11 mouse cellular contexts compared by ENCODE assay signal in the genomic region with DNA sequence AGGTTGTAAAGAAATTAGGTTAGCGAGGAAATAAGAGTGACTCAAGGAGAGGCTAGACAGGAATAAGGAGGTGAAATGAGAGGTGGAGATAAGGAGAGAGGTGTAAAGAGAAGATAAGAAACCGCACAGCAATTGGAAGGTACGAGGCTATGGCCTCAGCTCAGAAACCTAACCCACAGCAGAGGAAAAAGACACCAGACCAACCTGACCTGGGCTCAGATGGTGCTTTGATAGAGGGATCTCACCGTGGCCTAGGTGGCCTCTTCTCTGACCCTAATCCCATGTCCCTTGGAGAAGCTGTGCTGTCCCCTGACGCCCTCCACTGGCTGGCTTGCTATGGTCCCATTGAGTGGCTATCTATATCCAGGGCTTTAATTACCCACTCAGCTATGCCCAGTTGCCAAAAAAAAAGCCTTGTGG. TPM values are rescaled to one million over a fixed set of nuclear protein-coding genes. Genes with fewer than 3 reads are reported as not detected.
DNase-seq lines count a peak whose midpoint lies in the region; ATAC-seq and TF ChIP-seq lines count a peak whose summit lies in the region.
"Had no signal": no experiment of that assay in that cellular context is flagged by ENCODE, and none has a peak within 500 bp of the region (broad histone marks: within the 10 kb centered on the region; RNA-seq: fewer than 3 reads in every experiment).

No protein-coding gene starts in this region.

- no peak for TF ChIP-seq EP300 in heart, postnatal 0 days (IDR thresholded peaks at IDR 0.05; ENCODE audit: low read depth)

- TF ChIP-seq CTCF in heart, postnatal 0 days (IDR thresholded peaks at IDR 0.05; ENCODE audit: low read depth), result no peak
- no peak for TF ChIP-seq CTCF in lung, adult 2 months (IDR thresholded peaks at IDR 0.05; ENCODE audit: insufficient read depth, low read length)

- 0 out of 2 replicates have a peak overlapping the region, but pooled peaks have one; percentile 0 for H3K9ac ChIP-seq in heart, postnatal 0 days (replicated peaks; ENCODE audit: low read depth, low read length)
- no peak overlapping the region for H3K9ac ChIP-seq in lung, embryonic 16.5 days (ENCODE audit: low read length)
- H3K9ac ChIP-seq: forebrain, embryonic 15.5 days had no signal

- no peaks in the 10 kb centered on the region for H3K27me3 ChIP-seq in heart, postnatal 0 days (ENCODE audit: control insufficient read depth, insufficient read depth, low read length)
- H3K27me3 ChIP-seq in lung, embryonic 16.5 days (ENCODE audit: control insufficient read depth, insufficient read depth, low read depth, low read length), result no peaks in the 10 kb centered on the region
- H3K27me3 ChIP-seq in embryonic facial prominence, embryonic 10.5 days (replicated peaks; ENCODE audit: low read depth, poor library complexity, severe bottlenecking), result peaks cover 36% of the 10 kb centered on the region
- H3K27me3 ChIP-seq: forebrain, embryonic 15.5 days had no signal

- H3K9me3 ChIP-seq in heart, postnatal 0 days (replicated peaks; ENCODE audit: control insufficient read depth, low read length), result no peaks in the 10 kb centered on the region
- H3K9me3 ChIP-seq in lung, embryonic 16.5 days (ENCODE audit: control insufficient read depth, low read length), result no peaks in the 10 kb centered on the region
- H3K9me3 ChIP-seq in embryonic facial prominence, embryonic 10.5 days, result no peaks in the 10 kb centered on the region
- H3K9me3 ChIP-seq: forebrain, embryonic 15.5 days had no signal

- no peak overlapping the region for H3K4me3 ChIP-seq in heart, postnatal 0 days (ENCODE audit: low read depth, low read length)
- H3K4me3 ChIP-seq in lung, embryonic 16.5 days (ENCODE audit: low read length), result no peak overlapping the region
- no peak overlapping the region for H3K4me3 ChIP-seq in lung, adult 2 months (replicated peaks; ENCODE audit: extremely low read depth, low read depth, low read length)
- no peak overlapping the region; the same call in 1 of the 2 replicates for H3K4me3 ChIP-seq in embryonic facial prominence, embryonic 10.5 days
- H3K4me3 ChIP-seq: forebrain, embryonic 15.5 days had no signal

- no peak for TF ChIP-seq POLR2A in lung, adult 2 months (IDR thresholded peaks at IDR 0.05; ENCODE audit: borderline replicate concordance, extremely low read depth, low read depth, low read length)

- DNase-seq in heart, postnatal 0 days (ENCODE audit: low spot score), result no peak
- no peak for DNase-seq in heart, adult 18-20 months
- DNase-seq in lung, adult 2 months, result no peak
- DNase-seq in embryonic facial prominence, embryonic 10.5 days (ENCODE audit: low spot score), result no peak
- DNase-seq in spleen, postnatal 4 days (ENCODE audit: low spot score in 2 of 2), result no peak
- DNase-seq in spleen, postnatal 10 days (ENCODE audit: low spot score in 2 of 2), result no peak

- peak overlapping the region; percentile 78; the same call in 1 of the 2 replicates for H3K4me2 ChIP-seq in heart, postnatal 0 days (ENCODE audit: low read depth, low read length)
- H3K4me2 ChIP-seq in lung, embryonic 16.5 days (ENCODE audit: low read depth, low read length), result peak overlapping the region; percentile 18; the same call in 1 of the 2 replicates

- 54% methylated on average over 5 of the region's 5 CpGs for WGBS in heart, postnatal 0 days
- 46% methylated on average over 5 of the region's 5 CpGs for WGBS in lung, embryonic 16.5 days
- WGBS in lung, adult 2 months, result 59% methylated on average over 5 of the region's 5 CpGs
- whole genome bisulfite sequencing in embryonic facial prominence, embryonic 10.5 days, result 70% methylated on average over 5 of the region's 5 CpGs

- ATAC-seq in heart, postnatal 0 days (ENCODE audit: insufficient read depth, low read depth), result no peak
- no peak for ATAC-seq in lung, embryonic 16.5 days (ENCODE audit: low read depth)
- peak; percentile 70 for ATAC-seq in megakaryocyte progenitor cell, adult 5-6 weeks (replicated peaks; ENCODE audit: poor library complexity)
- ATAC-seq: forebrain, embryonic 15.5 days had no signal

- no peaks in the 10 kb centered on the region; the same call in 1 of the 2 replicates for H3K36me3 ChIP-seq in heart, postnatal 0 days (replicated peaks; ENCODE audit: control insufficient read depth, insufficient read depth, low read length)
- H3K36me3 ChIP-seq in lung, embryonic 16.5 days (ENCODE audit: control insufficient read depth, insufficient read depth, low read length), result no peaks in the 10 kb centered on the region
- no peaks in the 10 kb centered on the region for H3K36me3 ChIP-seq in embryonic facial prominence, embryonic 10.5 days (replicated peaks)
- H3K36me3 ChIP-seq: forebrain, embryonic 15.5 days had no signal

- H3K4me1 ChIP-seq in heart, postnatal 0 days (ENCODE audit: control insufficient read depth, insufficient read depth), result peaks cover 7% of the 10 kb centered on the region; the same call in 1 of the 2 replicates
- peaks cover 26% of the 10 kb centered on the region for H3K4me1 ChIP-seq in lung, embryonic 16.5 days (replicated peaks; ENCODE audit: control insufficient read depth, insufficient read depth, low read length)
- H3K4me1 ChIP-seq in lung, adult 2 months (ENCODE audit: control insufficient read depth, insufficient read depth, low read length), result peaks cover 8% of the 10 kb centered on the region
- peaks cover 68% of the 10 kb centered on the region for H3K4me1 ChIP-seq in embryonic facial prominence, embryonic 10.5 days

- H3K27ac ChIP-seq in heart, postnatal 0 days (ENCODE audit: low read depth), result no peak overlapping the region
- peak overlapping the region; percentile 34; the same call in 1 of the 2 replicates for H3K27ac ChIP-seq in lung, embryonic 16.5 days (ENCODE audit: low read length)
- H3K27ac ChIP-seq in embryonic facial prominence, embryonic 10.5 days (replicated peaks), result 0 out of 2 replicates have a peak overlapping the region, but pooled peaks have one; percentile 40
- H3K27ac ChIP-seq: forebrain, embryonic 15.5 days had no signal

RNA-seq across cellular contexts. Expression of a gene that starts 2.9 kb away (rescaled TPM):
- 96.0 and 138 TPM in 2 replicates for total RNA-seq in heart, postnatal 0 days (2014; rRNA removed; ENCODE audit: low replicate concordance)
- 25.8 and 28.0 TPM in 2 replicates for polyA plus RNA-seq in heart, postnatal 0 days (2015; fragmentation: Nextera tagmentation; extraction: Ambion mirVana)
- total RNA-seq in heart, adult 18-20 months (2021), result 100 to 1,000 TPM; 109 to 125 TPM
- polyA plus RNA-seq in lung, embryonic 16.5 days (2015; fragmentation: Nextera tagmentation; extraction: Ambion mirVana), result 26.4 and 28.1 TPM in 2 replicates
- 87.6 and 93.5 TPM in 2 replicates for polyA plus RNA-seq in lung, adult 2 months (2012; rRNA removed)
- 48.4 and 51.1 TPM in 2 replicates for polyA plus RNA-seq in embryonic facial prominence, embryonic 10.5 days (2016; fragmentation: Nextera tagmentation; extraction: Ambion mirVana)
- 0.64 and 1.4 TPM in 2 replicates for total RNA-seq in megakaryocyte progenitor cell, adult 5-6 weeks (2015)
- 2.7 and 5.7 TPM in 2 replicates for total RNA-seq in megakaryocyte progenitor cell, adult 5-6 weeks (2017)

RNA-seq across cellular contexts. Expression of a gene that starts 35.5 kb away (rescaled TPM):
- 71.6 and 80.1 TPM in 2 replicates for total RNA-seq in heart, postnatal 0 days (2014; rRNA removed; ENCODE audit: low replicate concordance)
- polyA plus RNA-seq in heart, postnatal 0 days (2015; fragmentation: Nextera tagmentation; extraction: Ambion mirVana), result 69.5 and 78.3 TPM in 2 replicates
- 10 to 100 TPM; 82.7 to 82.8 TPM for total RNA-seq in heart, adult 18-20 months (2021)
- 190 and 201 TPM in 2 replicates for polyA plus RNA-seq in lung, embryonic 16.5 days (2015; fragmentation: Nextera tagmentation; extraction: Ambion mirVana)
- polyA plus RNA-seq in lung, adult 2 months (2012; rRNA removed), result 26.6 and 40.8 TPM in 2 replicates
- polyA plus RNA-seq in embryonic facial prominence, embryonic 10.5 days (2016; fragmentation: Nextera tagmentation; extraction: Ambion mirVana), result 169 and 171 TPM in 2 replicates
- 169 and 181 TPM in 2 replicates for total RNA-seq in megakaryocyte progenitor cell, adult 5-6 weeks (2015)
- total RNA-seq in megakaryocyte progenitor cell, adult 5-6 weeks (2017), result 163 and 188 TPM in 2 replicates

RNA-seq across cellular contexts. Expression of a gene that starts 35.6 kb away (rescaled TPM):
- 10.0 and 41.0 TPM in 2 replicates for total RNA-seq in heart, postnatal 0 days (2014; rRNA removed; ENCODE audit: low replicate concordance)
- polyA plus RNA-seq in heart, postnatal 0 days (2015; fragmentation: Nextera tagmentation; extraction: Ambion mirVana), result 49.5 and 60.6 TPM in 2 replicates
- total RNA-seq in heart, adult 18-20 months (2021), result 10 to 100 TPM; 18.1 to 29.7 TPM
- polyA plus RNA-seq in lung, embryonic 16.5 days (2015; fragmentation: Nextera tagmentation; extraction: Ambion mirVana), result 99.1 and 112 TPM in 2 replicates
- polyA plus RNA-seq in lung, adult 2 months (2012; rRNA removed), result 38.9 and 67.5 TPM in 2 replicates
- polyA plus RNA-seq in embryonic facial prominence, embryonic 10.5 days (2016; fragmentation: Nextera tagmentation; extraction: Ambion mirVana), result 133 and 139 TPM in 2 replicates
- 33.3 and 34.0 TPM in 2 replicates for total RNA-seq in megakaryocyte progenitor cell, adult 5-6 weeks (2015)
- 25.9 and 38.9 TPM in 2 replicates for total RNA-seq in megakaryocyte progenitor cell, adult 5-6 weeks (2017)

RNA-seq across cellular contexts. Expression of a gene that starts 59.1 kb away (rescaled TPM):
- total RNA-seq in heart, postnatal 0 days (2014; rRNA removed; ENCODE audit: low replicate concordance), result not detected in 2 replicates
- polyA plus RNA-seq in heart, postnatal 0 days (2015; fragmentation: Nextera tagmentation; extraction: Ambion mirVana), result not detected in 2 replicates
- not detected for total RNA-seq in heart, adult 18-20 months (2021)
- not detected in 2 replicates for polyA plus RNA-seq in lung, embryonic 16.5 days (2015; fragmentation: Nextera tagmentation; extraction: Ambion mirVana)
- not detected in 2 replicates for polyA plus RNA-seq in lung, adult 2 months (2012; rRNA removed)
- not detected in 2 replicates for polyA plus RNA-seq in embryonic facial prominence, embryonic 10.5 days (2016; fragmentation: Nextera tagmentation; extraction: Ambion mirVana)
- not detected in 2 replicates for total RNA-seq in megakaryocyte progenitor cell, adult 5-6 weeks (2015)
- total RNA-seq in megakaryocyte progenitor cell, adult 5-6 weeks (2017), result not detected in 2 replicates
- polyA plus RNA-seq: brain, embryonic 14.5 days; forebrain, embryonic 15.5 days; midbrain, embryonic 11.5 days had no signal
